Mouse (Mus musculus): ENCODE data around the gene Tmem50b.

Gene Tmem50b

GRCm38 (mm10) chr16:91565292-91565951, 32.2 kb downstream of the Tmem50b start:
- DNase-seq (ENCODE audit: low read depth, low spot score): no peak

- no peak for DNase-seq (ENCODE audit: low read depth, low spot score)
These were observed 32.9 kb downstream of the Tmem50b start for GRCm38 (mm10) chr16:91564580-91565291.

GRCm38 (mm10) chr16:91561541-91562457, 35.8 kb downstream of the Tmem50b start:
- DNase-seq (ENCODE audit: low read depth, low spot score): no peak

GRCm38 (mm10) chr16:91561099-91561498, 36.5 kb downstream of the Tmem50b start:
- no peak for DNase-seq (ENCODE audit: low read depth, low spot score)

- DNase-seq (ENCODE audit: low read depth, low spot score): no peak
These were observed 39.9 kb downstream of the Tmem50b start for GRCm38 (mm10) chr16:91557693-91558092.

GRCm38 (mm10) chr16:91557214-91557613, 40.4 kb downstream of the Tmem50b start:
- DNase-seq (ENCODE audit: low read depth, low spot score): peak; percentile 53

- no peak for DNase-seq (ENCODE audit: low read depth, low spot score)
These were observed 40.9 kb downstream of the Tmem50b start for GRCm38 (mm10) chr16:91556659-91557058.

- no peak for DNase-seq (ENCODE audit: low read depth, low spot score)
These were observed 42.5 kb downstream of the Tmem50b start for GRCm38 (mm10) chr16:91555017-91555605.

- no peak for DNase-seq (ENCODE audit: low read depth, low spot score)
These were observed 44.0 kb downstream of the Tmem50b start for GRCm38 (mm10) chr16:91553625-91554024.

GRCm38 (mm10) chr16:91552072-91552471, 45.5 kb downstream of the Tmem50b start:
- DNase-seq (ENCODE audit: low read depth, low spot score): no peak

- DNase-seq (ENCODE audit: low read depth, low spot score): no peak
These were observed 46.5 kb downstream of the Tmem50b start for GRCm38 (mm10) chr16:91551081-91551524.

- DNase-seq (ENCODE audit: low read depth, low spot score): no peak
These were observed 48.0 kb downstream of the Tmem50b start for GRCm38 (mm10) chr16:91549616-91550015.

- DNase-seq (ENCODE audit: low read depth, low spot score): no peak
These were observed 48.6 kb downstream of the Tmem50b start for GRCm38 (mm10) chr16:91548996-91549395.

GRCm38 (mm10) chr16:91548586-91548985, 49.0 kb downstream of the Tmem50b start:
- DNase-seq (ENCODE audit: low read depth, low spot score): no peak

GRCm38 (mm10) chr16:91547974-91548373, 49.6 kb downstream of the Tmem50b start:
- DNase-seq (ENCODE audit: low read depth, low spot score): no peak

GRCm38 (mm10) chr16:91546836-91547741, 50.5 kb downstream of the Tmem50b start, which contains the start of gene Ifngr2:
Gene Ifngr2, plus strand, starts transcription at chr16:91547072.
- no peak for DNase-seq (ENCODE audit: low read depth, low spot score)

- no peak for DNase-seq (ENCODE audit: low read depth, low spot score)
These were observed 51.2 kb downstream of the Tmem50b start for GRCm38 (mm10) chr16:91546391-91546835.

- no peak for DNase-seq (ENCODE audit: low read depth, low spot score)
These were observed 51.9 kb downstream of the Tmem50b start for GRCm38 (mm10) chr16:91545597-91546281.

GRCm38 (mm10) chr16:91543619-91544018, 54.0 kb downstream of the Tmem50b start:
- no peak for DNase-seq (ENCODE audit: low read depth, low spot score)

GRCm38 (mm10) chr16:91541573-91542081, 56.0 kb downstream of the Tmem50b start:
- DNase-seq (ENCODE audit: low read depth, low spot score): no peak

Measured in forelimb bud, embryonic 11.5 days (tissue).